Mouse (Mus musculus): ENCODE data around the gene Ptpn22.

DNA sequence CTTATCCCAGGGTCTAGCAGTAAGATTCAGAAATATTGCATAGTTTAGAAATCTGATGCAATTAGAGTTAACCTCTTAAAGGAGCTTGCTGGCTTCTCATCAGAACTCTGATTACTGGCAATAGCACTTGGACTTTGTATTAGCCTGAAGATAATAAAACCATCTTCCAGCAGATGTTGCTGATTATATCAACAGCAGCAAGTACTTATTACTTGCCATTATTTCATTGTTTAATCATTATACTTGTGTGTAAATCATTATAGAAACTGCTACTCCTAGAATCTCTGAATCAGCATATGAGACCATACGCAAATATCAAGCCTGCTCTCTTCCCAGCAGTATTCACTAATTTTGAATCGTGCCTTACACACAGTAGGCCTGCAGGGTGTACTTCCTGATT, 25.6 kb upstream of the Ptpn22 start:
- no peak for TF ChIP-seq CTCF (IDR thresholded peaks at IDR 0.05; ENCODE audit: control insufficient read depth, insufficient read depth, insufficient replicate concordance, low read depth, low read length)
- TF ChIP-seq POLR2A (IDR thresholded peaks at IDR 0.05; ENCODE audit: control insufficient read depth, low read depth, low read length): no peak

Data from testis, adult 2 months (tissue).